Mouse (Mus musculus) midbrain, postnatal 0 days (tissue): ENCODE data around the gene Smyd2. TPM values are rescaled to one million over a fixed set of nuclear protein-coding genes. Genes with fewer than 3 reads are reported as not detected.

Source experiments
- ATAC-seq: fragments of 200-750 bp; cut with Nextera tagmentation; 2 replicates; pipeline ENCODE4 v1.8.0; 2017; ENCODE audit warnings: moderate number of reproducible peaks, mild to moderate bottlenecking, moderate TSS enrichment, moderate library complexity; ENCODE audit not compliant: low FRiP score
- DNase-seq: peaks from one replicate; pipeline ENCODE4 v3.0.0-alpha.2; 2015; ENCODE audit warnings: low spot score
- H3K27ac ChIP-seq: fragments of 300-500 bp; sonication (generic); 2 replicates; pipeline ENCODE4 v1.5.1; 2014; ENCODE audit warnings: low read depth, mild to moderate bottlenecking, low read length, mixed read lengths
- H3K27me3 ChIP-seq: fragments of 300-500 bp; sonication (generic); 2 replicates; pipeline ENCODE4 v1.6.1; 2014; ENCODE audit warnings: low read length, control low read depth, mixed read lengths; ENCODE audit not compliant: insufficient read depth
- H3K36me3 ChIP-seq: fragments of 300-500 bp; sonication (generic); 2 replicates; pipeline ENCODE4 v1.6.1; 2014; ENCODE audit warnings: low read length, control low read depth, mixed read lengths; ENCODE audit not compliant: insufficient read depth
- H3K4me1 ChIP-seq: fragments of 300-500 bp; sonication (generic); 2 replicates; pipeline ENCODE4 v1.6.1; 2014; ENCODE audit warnings: mild to moderate bottlenecking, control low read depth, antibody characterized with exemption, low read length, mixed read lengths; ENCODE audit not compliant: insufficient read depth
- H3K4me2 ChIP-seq: fragments of 300-500 bp; sonication (generic); 2 replicates; pipeline ENCODE4 v1.6.1; 2014; ENCODE audit warnings: low read depth, mild to moderate bottlenecking, low read length, mixed read lengths; ENCODE audit not compliant: poor library complexity, severe bottlenecking
- H3K4me3 ChIP-seq: fragments of 300-500 bp; sonication (generic); 2 replicates; pipeline ENCODE4 v1.5.1; 2014; ENCODE audit warnings: low read depth, mild to moderate bottlenecking, low read length, moderate library complexity
- H3K9ac ChIP-seq: fragments of 300-500 bp; sonication (generic); replicated peaks from 2 replicates; pipeline ENCODE4 v1.6.1; 2014; ENCODE audit warnings: mild to moderate bottlenecking, low read length, moderate library complexity, mixed read lengths; ENCODE audit not compliant: poor library complexity, severe bottlenecking
- H3K9me3 ChIP-seq: fragments of 300-500 bp; sonication (generic); 2 replicates; pipeline ENCODE4 v1.6.1; 2016; ENCODE audit warnings: low read length, control low read depth
- CTCF ChIP-seq: IDR thresholded peaks from 2 replicates; pipeline ENCODE4 v1.5.1; 2016; ENCODE audit warnings: antibody characterized with exemption, mild to moderate bottlenecking
- WGBS: fragments of 180-500 bp; shearing (Covaris S2); extraction: QIAGEN DNeasy Blood & Tissue Kit; methylation state at CpG from one replicate; pipeline ENCODE4 v1.1.7; 2014; 5-methylcytosine and 5-hydroxymethylcytosine counted together
- polyA plus RNA-seq: library from polyadenylated mRNA; unstranded; fragments of >200 nt; fragmentation: Nextera tagmentation; extraction: Ambion mirVana; gene quantifications from 2 replicates; pipeline ENCODE4 v1.2.1, GENCODE M21; 2015
- total RNA-seq: library from RNA; depleted of rRNA; stranded (reverse); fragments of >200 nt; gene quantifications from 2 replicates; pipeline ENCODE4 v1.2.3, GENCODE M21; 2014; rRNA removed

Smyd2 gene
- total RNA-seq (62.3 and 66.3 TPM in 2 replicates), polyA plus RNA-seq (88.7 and 91.9 TPM in 2 replicates)

DNA sequence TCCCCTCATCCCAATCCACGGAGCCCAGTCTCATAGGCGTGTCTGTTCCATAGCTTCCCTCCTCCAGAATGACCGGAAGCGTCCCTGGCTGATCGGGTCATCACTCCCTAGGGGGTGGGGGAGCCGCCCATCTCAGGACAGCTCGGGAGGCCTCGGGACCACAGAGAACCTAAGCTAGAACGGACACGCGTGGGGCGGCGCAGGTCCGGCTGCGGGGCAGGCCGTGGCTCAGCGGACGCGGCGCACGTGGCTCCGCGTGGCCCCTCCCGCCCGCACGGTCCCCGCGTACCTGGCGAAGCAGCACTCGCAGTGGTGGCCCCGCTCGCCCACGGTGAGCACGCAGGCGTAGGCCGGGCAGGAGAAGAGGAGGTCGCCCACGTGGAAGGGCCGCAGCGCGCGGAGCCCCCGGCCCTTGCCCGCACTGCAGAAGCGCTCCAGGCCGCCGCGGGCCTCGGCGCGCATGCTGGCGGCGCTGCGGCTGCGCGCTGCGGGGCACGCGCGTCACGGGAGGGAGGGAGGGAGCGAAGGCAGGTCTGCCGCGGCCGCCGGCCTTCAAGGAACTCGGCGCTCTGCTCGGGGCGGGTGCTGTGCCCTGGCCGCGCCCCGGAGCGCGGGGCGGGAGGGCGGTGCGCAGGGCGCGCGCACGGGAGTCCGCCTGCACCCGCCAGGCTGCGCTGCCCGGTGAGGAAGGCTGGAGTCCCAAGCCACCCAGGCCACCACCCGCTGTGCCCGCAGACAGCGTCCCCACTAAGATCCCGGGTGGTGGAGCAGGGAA, at the start of gene Smyd2:
TSS of gene Smyd2 (minus strand) at position 546 of the 775 bp plus-strand sequence.
- H3K27ac ChIP-seq: peak within 1 kb of the TSS; percentile 44; the same call in 1 of the 2 replicates
- WGBS: 0% methylated on average over 67 of the region's 90 CpGs
- no peaks in the 10 kb centered on the region for H3K9me3 ChIP-seq
- peaks cover 14% of the 10 kb centered on the region; the same call in 1 of the 2 replicates for H3K4me1 ChIP-seq
- peak within 1 kb of the TSS; percentile 63 for H3K4me3 ChIP-seq
- DNase-seq (peak; percentile 78), ATAC-seq (peak; percentile 86)
- no peak; the same call in 1 of the 2 replicates for TF ChIP-seq CTCF
- no peaks in the 10 kb centered on the region for H3K27me3 ChIP-seq
- peak within 1 kb of the TSS; percentile 77 for H3K9ac ChIP-seq
- no peaks in the 10 kb centered on the region for H3K36me3 ChIP-seq
- peak within 1 kb of the TSS; percentile 94 for H3K4me2 ChIP-seq

DNA sequence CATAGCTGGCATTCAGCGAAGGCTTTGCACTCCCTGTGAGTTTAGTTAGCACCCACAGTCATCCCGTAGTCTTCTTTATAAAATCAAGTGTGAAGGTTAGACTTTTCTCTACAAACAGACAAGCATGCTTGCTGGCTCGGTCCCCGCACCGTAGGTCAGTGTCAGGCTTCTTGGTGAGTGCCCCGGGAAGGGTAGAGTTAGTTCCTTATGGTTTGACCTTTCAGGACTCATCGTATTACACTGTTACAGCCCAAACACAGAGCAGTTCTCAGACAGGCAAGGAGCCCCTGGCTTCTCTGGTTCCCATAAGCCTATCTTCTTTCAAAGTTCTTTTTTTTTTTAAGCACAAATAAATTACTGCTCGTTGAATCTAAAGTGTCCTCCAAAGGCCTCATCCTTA, 48.2 kb upstream of the Smyd2 start:
- Histone ChIP-seq H3K27me3 (no peaks in the 10 kb centered on the region), H3K4me3 (no peak overlapping the region), H3K4me2 (no peak overlapping the region), H3K9ac (no peak overlapping the region), H3K9me3 (no peaks in the 10 kb centered on the region), H3K36me3 (no peaks in the 10 kb centered on the region), H3K4me1 (no peaks in the 10 kb centered on the region), H3K27ac (no peak overlapping the region)
- no peak for DNase-seq
- TF ChIP-seq CTCF: no peak
- 87% methylated on average over 8 of the region's 8 CpGs for WGBS
- ATAC-seq: no peak

DNA sequence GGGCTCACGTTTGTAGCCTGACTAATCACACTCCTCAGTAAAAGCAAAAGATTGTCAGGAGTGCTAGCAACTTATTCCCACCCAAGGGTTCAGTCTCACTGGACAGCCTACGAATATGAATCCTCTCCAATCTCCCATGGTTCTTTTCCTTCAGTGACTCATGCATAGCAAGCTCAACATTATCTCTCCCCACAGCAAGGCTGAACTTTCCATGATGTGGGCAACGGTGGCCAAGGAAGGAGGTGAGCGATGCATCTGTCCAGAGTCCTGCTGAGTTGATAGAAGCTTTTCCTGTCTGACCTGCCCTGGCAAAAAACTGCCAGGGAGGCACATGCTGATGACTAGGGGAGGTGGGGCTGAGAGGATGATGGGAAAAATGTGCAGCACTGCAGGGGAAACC, 45.9 kb upstream of the Smyd2 start:
- ATAC-seq (no peak), DNase-seq (no peak)
- no peak overlapping the region for H3K4me2 ChIP-seq
- TF ChIP-seq CTCF: no peak
- H3K4me1 ChIP-seq: no peaks in the 10 kb centered on the region
- WGBS: 76% methylated on average over 4 of the region's 4 CpGs
- H3K4me3 ChIP-seq: no peak overlapping the region
- H3K9ac ChIP-seq: no peak overlapping the region
- no peaks in the 10 kb centered on the region for H3K27me3 ChIP-seq
- no peak overlapping the region for H3K27ac ChIP-seq
- no peaks in the 10 kb centered on the region for H3K9me3 ChIP-seq
- H3K36me3 ChIP-seq: no peaks in the 10 kb centered on the region

DNA sequence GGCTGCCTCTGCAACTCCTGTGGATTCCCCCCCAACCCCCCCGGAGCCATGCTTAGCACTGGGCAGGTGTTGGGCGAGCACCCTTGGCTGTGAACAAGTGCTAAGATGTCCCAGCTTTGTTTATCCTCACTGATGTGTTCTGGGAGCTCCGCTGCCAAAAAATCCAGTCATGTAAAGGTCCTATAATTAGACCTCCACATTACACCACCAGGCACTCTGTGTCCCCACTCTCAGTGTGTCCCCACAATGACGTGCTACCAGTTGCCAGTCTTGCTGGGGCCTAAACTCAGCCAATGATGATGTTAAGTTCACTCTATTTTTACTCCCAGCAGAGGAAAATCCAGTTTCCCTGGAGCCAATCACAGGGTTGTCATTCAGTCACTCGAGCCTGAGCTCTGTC, 38.3 kb upstream of the Smyd2 start:
- Histone ChIP-seq H3K9ac (no peak overlapping the region), H3K27me3 (no peaks in the 10 kb centered on the region; the same call in 1 of the 2 replicates), H3K27ac (no peak overlapping the region), H3K9me3 (no peaks in the 10 kb centered on the region), H3K4me3 (no peak overlapping the region), H3K4me1 (no peaks in the 10 kb centered on the region), H3K4me2 (no peak overlapping the region), H3K36me3 (no peaks in the 10 kb centered on the region)
- ATAC-seq (no peak), DNase-seq (no peak)
- 72% methylated on average over 5 of the region's 5 CpGs for WGBS
- no peak for TF ChIP-seq CTCF

DNA sequence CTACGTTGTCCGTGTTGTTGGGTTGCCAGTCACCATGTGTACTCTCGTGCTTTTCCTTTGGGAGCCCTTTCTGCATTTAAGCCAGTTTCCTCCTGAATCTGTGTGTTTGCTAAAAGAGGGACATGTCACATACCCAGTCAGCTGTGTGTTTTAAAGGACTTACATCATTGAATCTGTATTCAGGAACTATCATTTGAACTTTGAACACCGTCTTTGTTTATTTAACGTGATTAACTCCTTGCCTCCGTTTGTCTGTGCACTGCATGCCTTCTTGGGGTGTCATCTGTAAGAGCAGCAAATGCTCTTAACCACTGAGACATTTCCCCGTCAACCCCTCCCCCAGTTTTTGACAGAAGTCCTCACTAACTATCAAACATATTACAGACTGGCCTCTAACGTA, 37.6 kb upstream of the Smyd2 start:
- Histone ChIP-seq H3K36me3 (no peaks in the 10 kb centered on the region), H3K27me3 (no peaks in the 10 kb centered on the region; the same call in 1 of the 2 replicates), H3K4me2 (no peak overlapping the region), H3K27ac (no peak overlapping the region), H3K4me3 (no peak overlapping the region), H3K4me1 (no peaks in the 10 kb centered on the region), H3K9me3 (no peaks in the 10 kb centered on the region), H3K9ac (no peak overlapping the region)
- no peak for TF ChIP-seq CTCF
- ATAC-seq (no peak), DNase-seq (no peak)
- 75% methylated on average over 8 of the region's 8 CpGs for WGBS

DNA sequence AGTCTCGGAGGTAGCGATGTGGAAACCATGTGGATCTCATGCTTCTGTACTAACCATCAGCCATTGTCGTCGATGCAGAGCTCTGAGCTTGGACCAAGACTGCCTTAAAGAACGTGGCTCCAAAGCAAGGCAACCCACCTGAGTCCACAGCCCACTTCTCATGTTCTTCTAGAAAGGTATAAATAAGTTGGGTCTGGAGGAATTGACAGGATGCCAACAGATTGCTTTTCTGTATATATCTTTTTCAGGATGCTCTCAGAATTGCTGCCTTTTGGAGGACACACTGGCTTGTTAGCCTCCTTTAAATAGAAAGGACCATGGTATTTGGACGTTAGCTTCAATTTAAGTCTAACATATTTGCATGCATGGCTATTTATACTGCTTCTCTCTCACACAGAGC, 29.7 kb upstream of the Smyd2 start:
- no peak for TF ChIP-seq CTCF
- H3K36me3 ChIP-seq: no peaks in the 10 kb centered on the region
- no peak overlapping the region for H3K27ac ChIP-seq
- no peak for ATAC-seq
- H3K9me3 ChIP-seq: no peaks in the 10 kb centered on the region
- 83% methylated on average over 6 of the region's 6 CpGs for WGBS
- H3K4me1 ChIP-seq: no peaks in the 10 kb centered on the region
- H3K9ac ChIP-seq: no peak overlapping the region
- no peak overlapping the region for H3K4me2 ChIP-seq
- H3K4me3 ChIP-seq: no peak overlapping the region
- DNase-seq: no peak
- H3K27me3 ChIP-seq: no peaks in the 10 kb centered on the region
